Mouse (Mus musculus): ENCODE measurements around the gene Csnk1d.

DNA sequence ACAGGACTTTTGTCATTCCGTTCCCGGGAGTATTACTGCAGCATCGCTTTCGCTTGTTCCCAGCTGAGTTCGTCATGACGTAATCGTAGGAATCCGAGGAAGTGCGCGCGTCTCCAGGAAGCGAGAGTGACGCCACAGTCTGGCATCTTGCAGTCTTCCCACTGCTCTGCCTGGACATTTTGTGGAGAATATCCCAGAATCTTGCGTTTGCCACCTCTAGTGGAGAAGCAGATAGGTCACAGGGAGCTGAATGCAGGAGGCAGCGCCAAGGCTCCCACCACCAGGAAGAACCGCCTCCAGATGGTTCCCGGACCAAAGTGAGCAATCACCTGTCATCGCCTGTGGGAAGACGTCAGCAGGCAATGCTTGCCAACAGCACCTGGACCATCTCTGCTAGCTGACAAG is 23.8 kb upstream of the Csnk1d start:
- TF ChIP-seq USF1 (IDR thresholded peaks at IDR 0.05; ENCODE audit: low read depth) (no peak), CTCF (IDR thresholded peaks at IDR 0.05; ENCODE audit: control insufficient read depth, insufficient read depth, insufficient read length) (no peak), MYOD1 (IDR thresholded peaks at IDR 0.05; ENCODE audit: control insufficient read depth, insufficient read length, low read depth) (peak; percentile 20), CEBPB (IDR thresholded peaks at IDR 0.05; ENCODE audit: low read depth) (no peak), MAX (IDR thresholded peaks at IDR 0.05) (no peak), FOSL1 (IDR thresholded peaks at IDR 0.05; ENCODE audit: insufficient read depth, low read length, poor library complexity, severe bottlenecking) (no peak)

All from C2C12 (cell line).